7 mouse cellular contexts compared by ENCODE assay signal in the genomic region with DNA sequence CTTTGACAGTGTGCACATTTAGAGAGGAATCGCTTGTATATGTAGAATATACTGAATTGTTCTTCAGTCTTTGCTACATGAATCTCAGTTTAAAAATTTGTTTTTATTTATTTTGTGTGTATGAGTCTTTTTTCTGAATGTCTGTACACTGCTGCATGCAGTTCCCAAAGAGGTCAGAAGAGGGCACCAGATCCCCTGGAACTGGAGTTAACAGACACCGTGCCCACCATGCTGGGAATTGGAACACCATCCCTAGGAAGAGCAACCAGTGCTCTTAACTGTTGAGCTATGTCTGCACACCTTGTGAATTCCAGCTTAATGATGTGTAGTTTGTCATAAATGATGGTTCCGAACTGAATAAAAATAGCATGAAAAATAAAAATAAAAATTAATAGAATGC. TPM values are rescaled to one million over a fixed set of nuclear protein-coding genes. Genes with fewer than 3 reads are reported as not detected.
DNase-seq lines count a peak whose midpoint lies in the region; ATAC-seq and TF ChIP-seq lines count a peak whose summit lies in the region.

No protein-coding gene starts in this region.

- H3K4me3 ChIP-seq in lung, embryonic 14.5 days (ENCODE audit: low read depth, low read length): no peak overlapping the region

- DNase-seq in layer of hippocampus, adult 11-12 months (ENCODE audit: low spot score): peak; percentile 37
- no peak for DNase-seq in layer of hippocampus, postnatal 14 days (ENCODE audit: low spot score in 2 of 2)
- peak; percentile 70 for DNase-seq in ES-CJ7 (ENCODE audit: low read depth, low spot score)
- peak; percentile 46 for DNase-seq in adipocyte (ENCODE audit: low spot score)
- DNase-seq in embryo, embryonic 10 days (ENCODE audit: low spot score): peak; percentile 72
- DNase-seq in lung, embryonic 14.5 days: peak; percentile 77
- peak; percentile 11 to 13 for DNase-seq in thymus, adult 18-20 months

- H3K4me2 ChIP-seq in lung, embryonic 14.5 days: no peak overlapping the region

- peak; percentile 80 for TF ChIP-seq CTCF in lung, embryonic 14.5 days (IDR thresholded peaks at IDR 0.05; ENCODE audit: low read depth)

- H3K9me3 ChIP-seq in lung, embryonic 14.5 days (ENCODE audit: low read depth, low read length): no peaks in the 10 kb centered on the region

- 67% methylated on average over 3 of the region's 3 CpGs for WGBS in lung, embryonic 14.5 days

- H3K9ac ChIP-seq in lung, embryonic 14.5 days: no peak overlapping the region

- no peak overlapping the region for H3K27ac ChIP-seq in lung, embryonic 14.5 days (ENCODE audit: low read depth)

- no peaks in the 10 kb centered on the region for H3K4me1 ChIP-seq in lung, embryonic 14.5 days (ENCODE audit: insufficient read depth)

- ATAC-seq in lung, embryonic 14.5 days (ENCODE audit: insufficient read depth): no peak

- no peaks in the 10 kb centered on the region for H3K27me3 ChIP-seq in lung, embryonic 14.5 days (ENCODE audit: insufficient read depth, low read length)

- H3K36me3 ChIP-seq in lung, embryonic 14.5 days (ENCODE audit: insufficient read depth): peaks cover 28% of the 10 kb centered on the region; the same call in 1 of the 2 replicates

RNA-seq across cellular contexts. Expression of gene Rep15, which starts 24.2 kb away (rescaled TPM):
- total RNA-seq in layer of hippocampus, postnatal 14 days (2021): 1 to 10 TPM; 2.3 to 2.6 TPM
- polyA plus RNA-seq in lung, embryonic 14.5 days (2014; fragmentation: Nextera tagmentation; extraction: Ambion mirVana): 1.1 TPM in 2 replicates

RNA-seq across cellular contexts. Expression of gene Mrps35, which starts 34.4 kb away (rescaled TPM):
- total RNA-seq in layer of hippocampus, postnatal 14 days (2021): 10 to 100 TPM; 35.9 to 42.5 TPM
- 106 and 121 TPM in 2 replicates for polyA plus RNA-seq in lung, embryonic 14.5 days (2014; fragmentation: Nextera tagmentation; extraction: Ambion mirVana)

RNA-seq across cellular contexts. Expression of gene 1700034J05Rik, which starts 53.9 kb away (rescaled TPM):
- not detected for total RNA-seq in layer of hippocampus, postnatal 14 days (2021)
- polyA plus RNA-seq in lung, embryonic 14.5 days (2014; fragmentation: Nextera tagmentation; extraction: Ambion mirVana): 0.21 and 0.39 TPM in 2 replicates

Comparison
In these comparisons a context has a peak if more than half of its experiments do, and no peak if none do; other contexts are left out.
1. DNase-seq: peak in layer of hippocampus, adult 11-12 months (single experiment), ES-CJ7 (single experiment), adipocyte (single experiment), embryo, embryonic 10 days (single experiment), lung, embryonic 14.5 days (single experiment) and thymus, adult 18-20 months (2 of 2); none in layer of hippocampus, postnatal 14 days (0 of 2).